In genomic region chr16:45127936-45128710, GRCm38 (mm10) we compare ENCODE assay signal across 22 mouse cellular contexts. TPM values are rescaled to one million over a fixed set of nuclear protein-coding genes. Genes with fewer than 3 reads are reported as not detected.
DNase-seq lines count a peak whose midpoint lies in the region.
"Had no signal": no experiment of that assay in that cellular context is flagged by ENCODE, and none has a peak within 500 bp of the region (broad histone marks: within the 10 kb centered on the region; RNA-seq: fewer than 3 reads in every experiment).

No protein-coding gene starts in this region.

- H3K27ac ChIP-seq in hindbrain, embryonic 10.5 days = no peak overlapping the region
- H3K27ac ChIP-seq: embryonic facial prominence, embryonic 10.5 days; forebrain, embryonic 15.5 days; heart, embryonic 10.5 days; hindbrain, postnatal 0 days; limb, embryonic 12.5 days; midbrain, embryonic 10.5 days; neural tube, embryonic 13.5 days had no signal

- intact Hi-C loops in left cerebral cortex, postnatal 4 days (cut with DNase I) = loop anchor here (10.0 kb wide), 1 partner anchor 363 kb away; the partner anchor contains the start of gene Cd200r1
- intact Hi-C loops in left cerebral cortex, postnatal 36 days (cut with DNase I) = loop anchor here (10.0 kb wide), 1 partner anchor 363 kb away; the partner anchor contains the start of gene Cd200r1

- no peak overlapping the region for H3K4me3 ChIP-seq in hindbrain, embryonic 10.5 days
- H3K4me3 ChIP-seq: embryonic facial prominence, embryonic 10.5 days; forebrain, embryonic 15.5 days; heart, embryonic 10.5 days; limb, embryonic 12.5 days; midbrain, embryonic 10.5 days; myocyte; neural tube, embryonic 13.5 days had no signal

- no peaks in the 10 kb centered on the region for H3K9me3 ChIP-seq in hindbrain, embryonic 10.5 days
- H3K9me3 ChIP-seq: embryonic facial prominence, embryonic 10.5 days; forebrain, embryonic 15.5 days; heart, embryonic 10.5 days; limb, embryonic 12.5 days; midbrain, embryonic 10.5 days; neural tube, embryonic 13.5 days had no signal

- H3K4me1 ChIP-seq in hindbrain, embryonic 10.5 days (replicated peaks) = no peaks in the 10 kb centered on the region
- H3K4me1 ChIP-seq: embryonic facial prominence, embryonic 10.5 days; forebrain, embryonic 15.5 days; limb, embryonic 12.5 days; midbrain, embryonic 10.5 days; neural tube, embryonic 13.5 days had no signal

- no peaks in the 10 kb centered on the region for H3K36me3 ChIP-seq in hindbrain, embryonic 10.5 days
- H3K36me3 ChIP-seq: embryonic facial prominence, embryonic 10.5 days; forebrain, embryonic 15.5 days; midbrain, embryonic 10.5 days; neural tube, embryonic 13.5 days had no signal

- DNase-seq in frontal cortex, postnatal 36 days (ENCODE audit: low spot score in 2 of 2) = peak; percentile 58 to 79
- DNase-seq in frontal cortex, postnatal 14 days (ENCODE audit: low spot score in 2 of 2) = no peak
- DNase-seq in left cerebral cortex, adult 11 months (ENCODE audit: low spot score) = peak; percentile 39
- DNase-seq in left cerebral cortex, postnatal 4 days = no peak
- peak; percentile 19 to 27 for DNase-seq in layer of hippocampus, postnatal 14 days (ENCODE audit: low spot score in 2 of 2)
- peak; percentile 49 to 66 for DNase-seq in left cerebral cortex, postnatal 36 days (ENCODE audit: low spot score in 2 of 2)
- DNase-seq in hindbrain, embryonic 10.5 days (ENCODE audit: low spot score) = no peak
- no peak for DNase-seq in thymus, postnatal 4 days
- DNase-seq: adrenal gland, postnatal 36 days; cerebellum, adult 11 months; cerebellum, adult 9-11 months; kidney, postnatal 36 days; liver, postnatal 0 days had no signal

- no peaks in the 10 kb centered on the region for H3K27me3 ChIP-seq in hindbrain, embryonic 10.5 days (ENCODE audit: insufficient read depth, poor library complexity, severe bottlenecking)
- H3K27me3 ChIP-seq: forebrain, embryonic 15.5 days; limb, embryonic 12.5 days; neural tube, embryonic 13.5 days had no signal

- 86% methylated on average over 2 of the region's 2 CpGs for WGBS in hindbrain, embryonic 10.5 days

RNA-seq across cellular contexts. Expression of gene Slc35a5, which starts 30.4 kb away (rescaled TPM):
- 10 to 100 TPM; 49.5 to 52.3 TPM for total RNA-seq in left cerebral cortex, postnatal 4 days (2021)
- 10 to 100 TPM; 53.8 to 54.7 TPM for total RNA-seq in layer of hippocampus, postnatal 14 days (2021)
- total RNA-seq in left cerebral cortex, postnatal 36 days (2021) = 10 to 100 TPM; 46.7 to 49.8 TPM
- 14.6 and 16.6 TPM in 2 replicates for polyA plus RNA-seq in hindbrain, embryonic 10.5 days (2016; fragmentation: Nextera tagmentation; extraction: Ambion mirVana)

RNA-seq across cellular contexts. Expression of gene Atg3, which starts 30.5 kb away (rescaled TPM):
- total RNA-seq in left cerebral cortex, postnatal 4 days (2021) = 10 to 100 TPM; 41.8 to 48.1 TPM
- total RNA-seq in layer of hippocampus, postnatal 14 days (2021) = 10 to 100 TPM; 43.2 to 45.1 TPM
- 10 to 100 TPM; 40.0 to 43.6 TPM for total RNA-seq in left cerebral cortex, postnatal 36 days (2021)
- 36.5 and 36.9 TPM in 2 replicates for polyA plus RNA-seq in hindbrain, embryonic 10.5 days (2016; fragmentation: Nextera tagmentation; extraction: Ambion mirVana)

RNA-seq across cellular contexts. Expression of gene Ccdc80, which starts 34.9 kb away (rescaled TPM):
- total RNA-seq in left cerebral cortex, postnatal 4 days (2021) = 10 to 100 TPM; 12.8 to 14.5 TPM
- total RNA-seq in layer of hippocampus, postnatal 14 days (2021) = 1 to 10 TPM; 6.5 to 9.8 TPM
- total RNA-seq in left cerebral cortex, postnatal 36 days (2021) = 1 to 10 TPM; 7.4 to 7.9 TPM
- polyA plus RNA-seq in hindbrain, embryonic 10.5 days (2016; fragmentation: Nextera tagmentation; extraction: Ambion mirVana) = 25.0 and 26.8 TPM in 2 replicates
- total RNA-seq: hematopoietic stem cell, adult 5-6 weeks had no signal

Comparison
In these comparisons a context has a peak if more than half of its experiments do, and no peak if none do; other contexts are left out.
1. DNase-seq: peak in frontal cortex, postnatal 36 days (2 of 2), left cerebral cortex, adult 11 months (single experiment), layer of hippocampus, postnatal 14 days (2 of 2) and left cerebral cortex, postnatal 36 days (2 of 2); none in frontal cortex, postnatal 14 days (0 of 2), left cerebral cortex, postnatal 4 days (single experiment), hindbrain, embryonic 10.5 days (single experiment) and thymus, postnatal 4 days (single experiment).